Mouse (Mus musculus) adrenal gland, adult (tissue): Measurements from ENCODE around the gene Scgb2b19.
"Not testable (repeated sequence)": the region's sequence is repeated elsewhere in the genome, so short reads cannot be mapped to it uniquely, and the experiment has no call there.

Source experiments
- DNase-seq, 2 experiments: peaks; one replicate each; pipeline ENCODE4 v3.0.0; 2022 to 2023; ENCODE audit warnings: low spot score in 1 of 2; ENCODE audit not compliant: inconsistent age in 2 of 2

Scgb2b19 gene

DNA sequence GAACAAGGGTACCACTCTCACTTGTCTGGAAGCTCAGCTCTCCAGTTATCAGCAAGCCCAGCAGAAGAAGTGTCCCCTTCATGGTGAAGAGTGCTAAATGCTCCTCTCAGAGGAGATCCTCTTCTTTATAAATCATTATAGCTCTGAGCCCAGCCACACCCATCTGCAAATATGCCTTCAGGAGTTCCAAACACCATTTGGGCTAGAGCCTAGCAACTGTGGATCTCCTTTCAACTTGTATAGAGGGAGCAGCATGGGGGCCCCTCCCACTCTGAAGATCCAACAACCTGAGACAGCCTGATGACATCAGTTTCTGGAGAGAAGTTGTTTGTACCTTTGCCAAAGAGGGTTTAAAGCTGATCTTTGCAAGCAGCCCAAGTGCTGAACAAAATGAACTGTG, at the start of gene Scgb2b19:
Gene Scgb2b19, minus strand, starts transcription at position 101 of the 400 bp plus-strand sequence.
- not testable (repeated sequence) for DNase-seq

DNA sequence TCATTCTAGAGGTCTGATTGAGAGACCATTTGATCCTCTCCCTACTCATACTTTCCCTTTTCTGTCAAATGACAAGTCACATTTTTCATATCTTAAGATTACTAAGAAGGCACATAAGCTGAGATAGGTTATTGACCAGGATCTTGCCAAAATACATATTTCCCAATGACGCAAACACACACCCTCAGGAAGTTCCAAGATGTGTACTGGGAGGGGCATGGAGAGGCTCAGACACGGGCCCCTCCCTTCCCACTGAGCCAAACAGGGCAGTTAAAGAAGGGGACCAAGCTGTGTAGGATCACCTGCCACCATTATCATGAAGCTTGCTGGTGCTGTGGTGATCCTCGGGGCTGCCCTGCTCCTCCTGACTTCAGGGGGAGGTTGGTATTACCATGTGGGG, 6.9 kb upstream of the Scgb2b19 start, which contains the start of gene Scgb1b19:
Gene Scgb1b19, plus strand, starts transcription at position 301 of the 400 bp plus-strand sequence.
- not testable (repeated sequence) for DNase-seq
